Mouse (Mus musculus) embryonic facial prominence, embryonic 10.5 days (tissue): Measurements from ENCODE around the gene Mthfd1. TPM values are rescaled to one million over a fixed set of nuclear protein-coding genes. Genes with fewer than 3 reads are reported as not detected.

ENCODE experiments used
- DNase-seq: peaks from one replicate; pipeline ENCODE4 v3.0.0-alpha.2; 2017; ENCODE audit warnings: low spot score
- H3K27ac ChIP-seq: fragments of 300-500 bp; sonication (generic); replicated peaks from 2 replicates; pipeline ENCODE4 v1.5.1; 2016; ENCODE audit warnings: mild to moderate bottlenecking
- H3K27me3 ChIP-seq: fragments of 300-500 bp; sonication (generic); replicated peaks from 2 replicates; pipeline ENCODE4 v1.6.1; 2016; ENCODE audit warnings: low read depth, mild to moderate bottlenecking; ENCODE audit not compliant: poor library complexity, severe bottlenecking
- H3K36me3 ChIP-seq: fragments of 300-500 bp; sonication (generic); replicated peaks from 2 replicates; pipeline ENCODE4 v1.6.1; 2016; ENCODE audit warnings: mild to moderate bottlenecking, moderate library complexity
- H3K4me1 ChIP-seq: fragments of 300-500 bp; sonication (generic); 2 replicates; pipeline ENCODE4 v1.6.1; 2016
- H3K4me3 ChIP-seq: fragments of 300-500 bp; sonication (generic); 2 replicates; pipeline ENCODE4 v1.5.1; 2016; ENCODE audit warnings: mild to moderate bottlenecking, moderate library complexity
- H3K9me3 ChIP-seq: fragments of 300-500 bp; sonication (generic); 2 replicates; pipeline ENCODE4 v1.6.1; 2016; ENCODE audit warnings: mild to moderate bottlenecking
- WGBS: fragments of 180-500 bp; shearing (Covaris S2); methylation state at CpG from one replicate; pipeline ENCODE4 v1.1.7; 2016; 5-methylcytosine and 5-hydroxymethylcytosine counted together
- polyA plus RNA-seq: library from polyadenylated mRNA; unstranded; fragments of >200 nt; fragmentation: Nextera tagmentation; extraction: Ambion mirVana; gene quantifications from 2 replicates; pipeline ENCODE4 v1.2.1, GENCODE M21; 2016

Gene Mthfd1
- polyA plus RNA-seq, 1 experiment from 2014 or later = 106 TPM

DNA sequence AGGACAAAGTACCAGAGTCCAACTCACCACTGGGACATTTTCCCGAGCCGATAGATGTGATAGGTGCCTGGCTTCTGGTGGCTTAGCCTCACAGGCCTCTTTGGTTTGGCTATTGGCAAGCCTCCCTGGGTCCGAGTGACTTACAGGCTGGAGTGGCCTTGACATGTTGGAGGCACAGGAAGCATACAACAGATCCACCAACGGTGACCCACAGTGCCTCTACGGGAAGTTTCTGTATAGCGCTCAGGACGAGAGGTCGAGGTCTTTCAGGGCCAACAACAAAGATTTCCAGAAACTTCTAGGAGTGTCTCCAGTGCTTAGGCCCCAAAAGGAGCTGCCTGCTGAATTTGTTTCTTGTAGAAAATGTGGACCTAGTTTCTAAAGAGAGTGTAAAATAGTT is 10.1 kb upstream of the Mthfd1 start:
- H3K4me1 ChIP-seq = 0 out of 2 replicates have a peak, but pooled peaks cover under 1% of the 10 kb centered on the region
- H3K36me3 ChIP-seq = no peaks in the 10 kb centered on the region
- WGBS = 82% methylated on average over 8 of the region's 8 CpGs
- no peaks in the 10 kb centered on the region for H3K27me3 ChIP-seq
- H3K27ac ChIP-seq = no peak overlapping the region
- H3K4me3 ChIP-seq = no peak overlapping the region
- no peaks in the 10 kb centered on the region for H3K9me3 ChIP-seq
- DNase-seq = no peak

DNA sequence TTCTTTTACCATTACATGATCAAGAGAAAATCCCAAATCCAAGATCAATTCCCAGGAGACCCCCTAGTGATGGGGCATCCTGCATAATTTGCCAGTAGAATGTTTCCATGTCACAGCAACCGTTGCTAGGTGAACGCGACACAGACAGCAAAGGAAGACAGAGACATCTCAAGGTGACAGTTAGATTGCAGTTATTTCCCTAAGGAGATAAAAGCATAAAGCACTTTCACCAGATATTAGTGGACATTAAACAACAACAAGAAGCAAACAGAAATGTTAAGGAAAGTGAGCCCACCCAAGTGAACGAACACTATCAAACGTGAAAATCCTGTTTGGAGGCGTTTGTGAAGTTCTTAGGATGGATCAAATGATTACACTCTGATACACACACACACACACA is 8.5 kb upstream of the Mthfd1 start, which contains the start of gene Tex21:
Tex21 (minus strand) TSS at position 101 of the 400 bp plus-strand sequence.
- H3K9me3 ChIP-seq = no peaks in the 10 kb centered on the region
- DNase-seq = no peak
- H3K4me1 ChIP-seq = no peaks in the 10 kb centered on the region
- H3K27me3 ChIP-seq = no peaks in the 10 kb centered on the region
- 85% methylated on average over 6 of the region's 6 CpGs for WGBS
- H3K36me3 ChIP-seq = no peaks in the 10 kb centered on the region
- no peak within 1 kb of the TSS for H3K27ac ChIP-seq
- no peak within 1 kb of the TSS for H3K4me3 ChIP-seq

DNA sequence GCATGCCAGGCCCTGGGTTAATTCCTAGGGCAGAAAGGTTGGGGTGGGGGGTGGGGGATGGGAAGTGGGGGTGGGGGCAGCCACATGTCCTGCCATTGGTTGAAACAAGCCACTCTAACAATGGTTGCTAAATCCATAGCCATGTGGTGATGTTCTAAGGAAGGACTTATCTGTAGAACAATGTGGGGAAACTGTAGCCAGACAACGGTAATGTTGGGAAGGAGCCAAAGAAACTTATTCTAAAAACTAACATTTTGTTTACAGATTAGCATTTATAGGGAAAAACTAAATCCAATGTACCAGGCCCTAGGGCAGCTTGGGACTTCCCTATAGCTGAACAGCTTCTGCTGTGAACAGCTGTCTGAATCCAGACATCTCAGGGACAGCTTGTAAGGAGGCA is 2.0 kb upstream of the Mthfd1 start:
- Histone ChIP-seq H3K27ac (no peak overlapping the region), H3K36me3 (no peaks in the 10 kb centered on the region), H3K27me3 (no peaks in the 10 kb centered on the region), H3K9me3 (no peaks in the 10 kb centered on the region), H3K4me1 (peaks cover 30% of the 10 kb centered on the region), H3K4me3 (no peak overlapping the region)
- no peak for DNase-seq
- WGBS = 86% methylated on average over 1 of the region's 1 CpGs

DNA sequence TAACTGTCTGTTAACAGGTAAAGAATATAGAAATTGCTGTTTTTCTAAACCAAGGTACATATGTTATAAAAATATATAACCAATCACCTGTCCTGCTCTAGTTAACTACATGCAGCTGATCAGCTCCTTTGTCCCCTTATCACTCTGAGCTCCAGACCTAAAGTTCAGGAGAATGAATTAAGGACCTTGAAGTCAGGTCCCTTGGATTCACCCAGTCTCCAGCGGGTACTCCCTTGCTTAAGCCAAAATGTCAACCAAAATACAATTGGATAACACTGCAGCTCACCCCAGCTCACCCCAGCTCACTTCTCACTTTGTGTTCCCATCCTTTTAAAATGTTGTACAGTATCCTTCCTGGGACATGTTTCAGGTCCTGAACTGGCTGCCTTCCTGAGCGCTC is 1.5 kb upstream of the Mthfd1 start:
- WGBS = 83% methylated on average over 2 of the region's 2 CpGs
- Histone ChIP-seq H3K36me3 (no peaks in the 10 kb centered on the region), H3K9me3 (no peaks in the 10 kb centered on the region), H3K27ac (no peak overlapping the region), H3K4me1 (peaks cover 30% of the 10 kb centered on the region), H3K27me3 (no peaks in the 10 kb centered on the region), H3K4me3 (no peak overlapping the region)
- no peak for DNase-seq

- H3K27ac ChIP-seq = peak overlapping the region; percentile 91; the same call in 1 of the 2 replicates
- H3K9me3 ChIP-seq = no peaks in the 10 kb centered on the region
- peaks cover 30% of the 10 kb centered on the region for H3K4me1 ChIP-seq
- no peak for DNase-seq
- 81% methylated on average over 8 of the region's 8 CpGs for WGBS
- H3K27me3 ChIP-seq = no peaks in the 10 kb centered on the region
- no peaks in the 10 kb centered on the region for H3K36me3 ChIP-seq
- H3K4me3 ChIP-seq = no peak overlapping the region
Observed at GRCm38 (mm10) chr12:76253991-76254390, 1.1 kb upstream of the Mthfd1 start.

DNA sequence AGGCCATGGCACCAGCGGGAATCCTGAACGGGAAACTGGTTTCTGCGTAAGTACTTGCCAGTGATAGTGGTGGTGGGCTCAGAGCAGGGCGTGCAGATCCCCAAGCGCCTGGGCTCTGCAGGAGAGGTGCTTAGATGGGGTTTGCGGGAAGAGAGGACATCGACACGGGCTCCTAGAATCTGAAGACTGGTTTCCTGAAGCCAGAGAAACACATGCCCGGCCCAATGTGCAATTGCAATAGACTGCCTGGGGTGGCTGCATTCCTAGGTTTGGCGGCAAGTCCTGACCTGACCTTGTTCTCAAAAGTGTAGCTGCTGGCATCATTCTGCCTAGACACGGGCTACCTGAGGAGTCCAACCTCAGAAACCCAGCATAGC is 389 bp downstream of the Mthfd1 start:
- no peaks in the 10 kb centered on the region for H3K27me3 ChIP-seq
- H3K27ac ChIP-seq = peak overlapping the region; percentile 91
- no peak for DNase-seq
- under 1% methylated on average over 11 of the region's 11 CpGs for WGBS
- peak overlapping the region; percentile 82 for H3K4me3 ChIP-seq
- no peaks in the 10 kb centered on the region for H3K36me3 ChIP-seq
- peaks cover 30% of the 10 kb centered on the region for H3K4me1 ChIP-seq
- no peaks in the 10 kb centered on the region for H3K9me3 ChIP-seq

DNA sequence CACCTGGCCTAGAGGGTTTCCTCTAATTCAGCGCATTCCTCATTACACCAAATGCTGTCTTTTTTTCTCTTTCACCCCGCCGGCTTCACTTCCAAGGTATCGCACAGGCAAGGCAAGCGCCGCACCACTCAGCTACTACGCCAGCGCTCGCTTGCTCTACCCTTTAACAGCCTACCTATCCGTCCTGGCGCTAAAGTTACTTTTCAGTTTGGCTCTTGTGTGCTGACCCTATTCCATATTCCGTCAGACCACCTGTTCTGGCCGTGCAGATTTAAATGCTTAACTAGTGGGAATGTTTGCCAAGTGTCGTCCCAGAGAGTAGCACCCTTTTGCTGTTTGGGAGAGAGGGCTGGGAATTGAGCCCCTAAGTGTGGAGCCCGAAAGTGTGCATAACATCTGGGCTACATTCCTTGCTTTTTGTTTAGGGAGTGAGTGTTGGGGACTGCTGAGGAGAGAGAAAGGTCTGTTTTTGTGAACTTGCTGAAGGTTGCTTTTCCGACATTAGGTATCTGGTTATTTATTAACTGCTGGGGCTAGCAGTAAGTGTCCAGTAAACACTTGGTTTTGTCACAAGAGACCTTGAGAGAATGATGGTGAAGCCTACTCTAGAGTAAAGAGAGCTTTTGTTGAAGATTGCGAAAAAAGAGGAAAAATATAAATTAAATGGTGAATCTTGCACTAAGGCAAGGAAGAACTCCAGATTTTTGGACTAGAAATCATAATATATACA is 1.2 kb downstream of the Mthfd1 start:
- Histone ChIP-seq H3K4me3 (peak overlapping the region; percentile 82), H3K27ac (peak overlapping the region; percentile 91), H3K36me3 (no peaks in the 10 kb centered on the region), H3K9me3 (no peaks in the 10 kb centered on the region), H3K27me3 (no peaks in the 10 kb centered on the region), H3K4me1 (peaks cover 30% of the 10 kb centered on the region)
- WGBS = 7% methylated on average over 17 of the region's 17 CpGs
- peak; percentile 46 for DNase-seq

GRCm38 (mm10) chr12:76260673-76261072 is 5.6 kb downstream of the Mthfd1 start:
- Histone ChIP-seq H3K27me3 (no peaks in the 10 kb centered on the region), H3K27ac (no peak overlapping the region), H3K36me3 (peaks cover 4% of the 10 kb centered on the region), H3K4me1 (peaks cover 21% of the 10 kb centered on the region), H3K9me3 (no peaks in the 10 kb centered on the region), H3K4me3 (no peak overlapping the region)
- no peak for DNase-seq
- 88% methylated on average over 3 of the region's 3 CpGs for WGBS

DNA sequence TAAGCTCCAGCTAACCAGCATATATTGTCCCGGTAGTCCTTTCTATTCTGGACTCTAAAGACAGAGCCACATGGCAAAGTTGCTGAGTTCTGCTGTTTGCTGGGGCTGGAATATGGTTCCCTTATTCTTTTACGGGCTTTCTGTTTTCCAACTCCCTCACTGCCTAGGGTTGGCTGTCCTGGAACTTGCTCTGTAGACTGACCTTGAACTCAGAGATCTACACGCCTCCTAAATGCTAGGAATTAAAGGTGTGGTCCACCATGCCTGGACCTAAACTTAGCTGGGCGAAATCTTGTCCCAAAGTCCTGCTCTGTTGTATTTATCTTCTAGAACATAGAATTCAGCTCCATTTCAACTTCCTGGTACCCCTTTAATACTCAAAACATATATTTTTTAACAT is 6.5 kb downstream of the Mthfd1 start:
- no peak for DNase-seq
- H3K27ac ChIP-seq = no peak overlapping the region
- no peak overlapping the region for H3K4me3 ChIP-seq
- no peaks in the 10 kb centered on the region for H3K9me3 ChIP-seq
- peaks cover 13% of the 10 kb centered on the region for H3K36me3 ChIP-seq
- peaks cover 12% of the 10 kb centered on the region for H3K4me1 ChIP-seq
- H3K27me3 ChIP-seq = no peaks in the 10 kb centered on the region
- WGBS = 89% methylated on average over 4 of the region's 4 CpGs

- H3K36me3 ChIP-seq = peaks cover 18% of the 10 kb centered on the region
- DNase-seq = no peak
- no peak overlapping the region for H3K27ac ChIP-seq
- WGBS = 94% methylated on average over 4 of the region's 4 CpGs
- H3K4me3 ChIP-seq = no peak overlapping the region
- H3K9me3 ChIP-seq = no peaks in the 10 kb centered on the region
- H3K4me1 ChIP-seq = peaks cover 5% of the 10 kb centered on the region; the same call in 1 of the 2 replicates
- H3K27me3 ChIP-seq = no peaks in the 10 kb centered on the region
Observed at GRCm38 (mm10) chr12:76262918-76263317, 7.8 kb downstream of the Mthfd1 start.

GRCm38 (mm10) chr12:76263876-76264275 is 8.8 kb downstream of the Mthfd1 start:
- peaks cover 23% of the 10 kb centered on the region for H3K36me3 ChIP-seq
- WGBS = 31% methylated on average over 1 of the region's 1 CpGs
- H3K27me3 ChIP-seq = no peaks in the 10 kb centered on the region
- H3K4me1 ChIP-seq = peaks cover 5% of the 10 kb centered on the region; the same call in 1 of the 2 replicates
- no peak overlapping the region for H3K4me3 ChIP-seq
- no peak for DNase-seq
- H3K9me3 ChIP-seq = no peaks in the 10 kb centered on the region
- H3K27ac ChIP-seq = no peak overlapping the region

DNA sequence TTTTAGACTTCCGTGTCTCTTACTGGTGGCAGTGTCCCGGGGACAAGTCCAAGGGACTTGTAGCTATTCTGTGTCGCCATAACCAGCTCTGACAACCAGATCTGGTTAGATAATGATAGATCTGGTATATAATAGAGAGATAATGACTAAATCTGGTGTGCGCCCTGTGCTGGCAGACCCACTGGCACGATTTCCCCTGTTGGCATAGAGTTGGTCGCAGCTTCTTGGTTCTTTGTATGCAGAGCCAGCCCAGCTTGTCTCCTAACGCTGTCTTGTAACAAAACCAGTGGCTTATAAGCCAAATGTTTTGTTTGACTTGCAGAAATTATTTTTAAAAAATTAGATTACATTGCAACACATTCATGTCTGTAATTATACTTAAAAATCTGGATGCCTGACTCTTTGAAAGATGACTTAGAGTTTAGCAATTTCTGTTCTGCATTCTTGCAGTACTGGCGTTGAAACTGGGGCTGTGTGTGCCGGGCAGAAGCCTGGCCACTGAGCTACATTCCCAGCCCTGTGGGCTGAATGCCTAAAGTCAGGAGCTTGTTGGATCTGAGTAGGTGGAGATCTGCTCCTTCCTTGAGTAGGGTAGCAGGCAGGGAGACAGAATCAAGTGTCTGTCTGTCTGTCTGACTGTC is 9.3 kb downstream of the Mthfd1 start:
- Histone ChIP-seq H3K4me3 (no peak overlapping the region), H3K36me3 (peaks cover 27% of the 10 kb centered on the region), H3K4me1 (peaks cover 5% of the 10 kb centered on the region; the same call in 1 of the 2 replicates), H3K9me3 (no peaks in the 10 kb centered on the region), H3K27me3 (no peaks in the 10 kb centered on the region), H3K27ac (no peak overlapping the region)
- WGBS = 89% methylated on average over 9 of the region's 9 CpGs
- no peak for DNase-seq

DNA sequence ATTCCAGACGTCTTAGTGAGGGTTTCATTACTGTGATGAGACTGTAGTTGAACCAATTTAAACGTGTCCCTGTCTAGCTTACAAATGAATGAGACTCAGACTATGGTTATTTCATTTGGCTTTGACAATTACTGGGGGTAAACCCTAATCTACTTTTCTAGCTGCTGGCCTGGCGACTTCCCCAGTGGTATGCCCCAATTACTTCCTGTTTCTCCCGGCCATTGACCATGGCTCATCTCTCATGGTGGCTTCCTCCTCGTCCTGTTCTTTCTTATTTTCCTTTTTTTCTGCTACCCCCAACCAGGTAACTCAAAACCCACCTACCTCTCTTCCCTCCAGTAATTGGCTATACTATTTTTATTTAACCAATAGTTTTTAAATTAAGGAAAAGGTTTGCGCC is 9.9 kb downstream of the Mthfd1 start:
- no peaks in the 10 kb centered on the region for H3K27me3 ChIP-seq
- H3K4me3 ChIP-seq = no peak overlapping the region
- no peak overlapping the region for H3K27ac ChIP-seq
- H3K9me3 ChIP-seq = no peaks in the 10 kb centered on the region
- no peak for DNase-seq
- WGBS = 75% methylated on average over 6 of the region's 6 CpGs
- peaks cover 27% of the 10 kb centered on the region for H3K36me3 ChIP-seq
- peaks cover 5% of the 10 kb centered on the region; the same call in 1 of the 2 replicates for H3K4me1 ChIP-seq
